Comparison of ENCODE assay signal across 25 mouse cellular contexts in the genomic region with DNA sequence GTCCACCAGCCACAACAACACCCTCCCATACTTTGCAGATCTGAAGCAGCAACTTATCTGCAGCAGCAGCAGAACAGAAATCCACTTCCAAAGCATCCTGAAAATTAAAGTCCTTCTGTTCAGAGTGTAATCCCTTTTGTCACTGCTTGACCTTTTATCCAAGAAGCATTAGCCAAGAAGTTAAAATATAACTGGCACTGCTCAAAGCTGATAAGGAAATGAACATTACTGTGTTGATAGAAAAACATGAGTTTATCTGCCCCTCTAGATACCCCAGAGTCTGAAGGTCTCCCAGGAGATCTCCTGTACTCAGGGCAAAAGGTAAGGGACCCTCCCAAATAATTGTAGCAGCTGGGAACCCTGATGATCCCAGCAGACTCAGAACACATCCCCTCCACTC. TPM values are rescaled to one million over a fixed set of nuclear protein-coding genes. Genes with fewer than 3 reads are reported as not detected.
A peak's percentile ranks its signal among the peaks of the same experiment; 100 is the strongest.
DNase-seq lines count a peak whose midpoint lies in the region; ATAC-seq and TF ChIP-seq lines count a peak whose summit lies in the region.
"Had no signal": no experiment of that assay in that cellular context is flagged by ENCODE, and none has a peak within 500 bp of the region (broad histone marks: within the 10 kb centered on the region; RNA-seq: fewer than 3 reads in every experiment).

No protein-coding gene starts in this region.

- no peaks in the 10 kb centered on the region for H3K9me3 ChIP-seq in midbrain, embryonic 14.5 days (ENCODE audit: control insufficient read depth, low read length)
- no peaks in the 10 kb centered on the region for H3K9me3 ChIP-seq in midbrain, embryonic 11.5 days (ENCODE audit: control insufficient read depth, low read length)
- no peaks in the 10 kb centered on the region for H3K9me3 ChIP-seq in intestine, embryonic 16.5 days (ENCODE audit: control insufficient read depth, low read length)
- H3K9me3 ChIP-seq: embryonic facial prominence, embryonic 13.5 days; forebrain, embryonic 12.5 days; heart, embryonic 15.5 days had no signal

- no peaks in the 10 kb centered on the region for H3K27me3 ChIP-seq in midbrain, embryonic 14.5 days (ENCODE audit: control insufficient read depth, insufficient read depth, low read length)
- no peaks in the 10 kb centered on the region for H3K27me3 ChIP-seq in midbrain, embryonic 11.5 days (ENCODE audit: control insufficient read depth, insufficient read depth, low read length)
- H3K27me3 ChIP-seq in intestine, embryonic 16.5 days (replicated peaks; ENCODE audit: control insufficient read depth, insufficient read depth, low read length), result no peaks in the 10 kb centered on the region
- H3K27me3 ChIP-seq in small intestine, adult 2 months (ENCODE audit: control insufficient read depth, insufficient read depth, low read length), result no peaks in the 10 kb centered on the region
- H3K27me3 ChIP-seq: CH12.LX; embryonic facial prominence, embryonic 13.5 days; forebrain, embryonic 12.5 days; heart, embryonic 15.5 days; Patski had no signal

- DNase-seq in midbrain, embryonic 14.5 days, result no peak
- DNase-seq in midbrain, embryonic 11.5 days (ENCODE audit: low spot score, missing footprints), result no peak
- no peak for DNase-seq in heart, adult 18-20 months
- no peak for DNase-seq in kidney, postnatal 14 days
- DNase-seq: adrenal gland, postnatal 25 days; cerebellum, adult 18-20 months; cerebellum, adult 9-11 months; cerebellum, postnatal 36 days; gastrocnemius, postnatal 10 days; heart, adult 2 months; heart, postnatal 14 days had no signal

- no peak overlapping the region for H3K4me3 ChIP-seq in midbrain, embryonic 14.5 days (replicated peaks; ENCODE audit: low read depth, low read length)
- H3K4me3 ChIP-seq in midbrain, embryonic 11.5 days (ENCODE audit: low read depth, low read length), result no peak overlapping the region
- no peak overlapping the region for H3K4me3 ChIP-seq in intestine, embryonic 16.5 days (ENCODE audit: low read length)
- no peak overlapping the region for H3K4me3 ChIP-seq in small intestine, adult 2 months (ENCODE audit: low read depth, low read length)
- H3K4me3 ChIP-seq: embryonic facial prominence, embryonic 13.5 days; forebrain, embryonic 12.5 days; heart, adult 2 months; heart, embryonic 15.5 days had no signal

- 0 out of 2 replicates have a peak, but pooled peaks have one; percentile 24 for ATAC-seq in midbrain, embryonic 14.5 days (ENCODE audit: low FRiP score, low TSS enrichment)
- ATAC-seq in midbrain, embryonic 11.5 days (ENCODE audit: low FRiP score), result no peak
- peak; percentile 94 for ATAC-seq in intestine, embryonic 16.5 days
- ATAC-seq: activated CD4-positive, CD25-positive, alpha-beta regulatory T cell, adult 4 months; forebrain, embryonic 16.5 days; Patski had no signal

- H3K9ac ChIP-seq in midbrain, embryonic 14.5 days (replicated peaks; ENCODE audit: low read length), result no peak overlapping the region
- no peak overlapping the region for H3K9ac ChIP-seq in midbrain, embryonic 11.5 days (ENCODE audit: low read length)
- H3K9ac ChIP-seq in intestine, embryonic 16.5 days (ENCODE audit: low read depth, low read length), result no peak overlapping the region
- H3K9ac ChIP-seq: embryonic facial prominence, embryonic 13.5 days; forebrain, embryonic 12.5 days; heart, embryonic 15.5 days had no signal

- TF ChIP-seq CTCF in small intestine, adult 2 months (IDR thresholded peaks at IDR 0.05; ENCODE audit: extremely low read depth, insufficient read length, insufficient replicate concordance, low read depth, low read length), result no peak

- H3K4me1 ChIP-seq in midbrain, embryonic 14.5 days (ENCODE audit: control insufficient read depth, insufficient read depth, low read length), result no peaks in the 10 kb centered on the region
- no peaks in the 10 kb centered on the region for H3K4me1 ChIP-seq in midbrain, embryonic 11.5 days (ENCODE audit: control insufficient read depth, insufficient read depth, low read length)
- H3K4me1 ChIP-seq in intestine, embryonic 16.5 days (ENCODE audit: control insufficient read depth, insufficient read depth, low read length), result no peaks in the 10 kb centered on the region
- peaks cover 3% of the 10 kb centered on the region; the same call in 1 of the 2 replicates for H3K4me1 ChIP-seq in small intestine, adult 2 months (ENCODE audit: control insufficient read depth, insufficient read depth, insufficient read length, low read length)
- H3K4me1 ChIP-seq: embryonic facial prominence, embryonic 13.5 days; forebrain, embryonic 12.5 days; heart, embryonic 15.5 days had no signal

- no peak overlapping the region for H3K4me2 ChIP-seq in midbrain, embryonic 14.5 days (ENCODE audit: low read length)
- no peak overlapping the region for H3K4me2 ChIP-seq in midbrain, embryonic 11.5 days
- H3K4me2 ChIP-seq in intestine, embryonic 16.5 days (ENCODE audit: low read depth, low read length), result no peak overlapping the region
- H3K4me2 ChIP-seq: embryonic facial prominence, embryonic 13.5 days; forebrain, embryonic 12.5 days; heart, embryonic 11.5 days; heart, embryonic 15.5 days had no signal

- H3K36me3 ChIP-seq in midbrain, embryonic 14.5 days (ENCODE audit: control insufficient read depth, insufficient read depth, low read length), result no peaks in the 10 kb centered on the region
- H3K36me3 ChIP-seq in midbrain, embryonic 11.5 days (ENCODE audit: control insufficient read depth, insufficient read depth, low read length), result no peaks in the 10 kb centered on the region
- H3K36me3 ChIP-seq in intestine, embryonic 16.5 days (ENCODE audit: control insufficient read depth, insufficient read depth, low read length), result no peaks in the 10 kb centered on the region
- H3K36me3 ChIP-seq in small intestine, adult 2 months (ENCODE audit: control insufficient read depth, insufficient read depth, low read length), result no peaks in the 10 kb centered on the region
- H3K36me3 ChIP-seq: embryonic facial prominence, embryonic 13.5 days; forebrain, embryonic 12.5 days; heart, embryonic 15.5 days had no signal

- no peak overlapping the region for H3K27ac ChIP-seq in midbrain, embryonic 14.5 days (replicated peaks; ENCODE audit: low read depth, low read length)
- no peak overlapping the region for H3K27ac ChIP-seq in midbrain, embryonic 11.5 days (ENCODE audit: low read depth, low read length)
- H3K27ac ChIP-seq in intestine, embryonic 16.5 days (ENCODE audit: low read length), result peak overlapping the region; percentile 84
- H3K27ac ChIP-seq in small intestine, adult 2 months (ENCODE audit: insufficient read depth, low read depth, low read length), result peak overlapping the region; percentile 95
- H3K27ac ChIP-seq: embryonic facial prominence, embryonic 13.5 days; forebrain, embryonic 12.5 days; heart, adult 2 months; heart, embryonic 15.5 days had no signal

- no peak for TF ChIP-seq POLR2A in small intestine, adult 2 months (IDR thresholded peaks at IDR 0.05; ENCODE audit: low read depth, low read length)

RNA-seq across cellular contexts. Expression of a gene that starts 42.8 kb away (rescaled TPM):
- polyA plus RNA-seq in midbrain, embryonic 14.5 days (2014; fragmentation: Nextera tagmentation; extraction: Ambion mirVana), result not detected in 2 replicates
- polyA plus RNA-seq in midbrain, embryonic 11.5 days (2014; fragmentation: Nextera tagmentation; extraction: Ambion mirVana), result not detected in 2 replicates
- 4.8 and 6.1 TPM in 2 replicates for polyA plus RNA-seq in intestine, embryonic 16.5 days (2015; fragmentation: Nextera tagmentation; extraction: Ambion mirVana)
- polyA plus RNA-seq in small intestine, adult 2 months (2012; rRNA removed), result 4.8 and 11.6 TPM in 2 replicates
- not detected for total RNA-seq in heart, adult 18-20 months (2021)
- total RNA-seq: adrenal gland, adult 18-20 months; adrenal gland, postnatal 25 days; CH12.LX; gastrocnemius, postnatal 10 days; gastrocnemius, postnatal 4 days; heart, adult 2 months; heart, postnatal 14 days; hematopoietic stem cell, adult 5-6 weeks had no signal
- polyA plus RNA-seq: activated CD4-positive, CD25-positive, alpha-beta regulatory T cell, adult 4 months; embryonic facial prominence, embryonic 13.5 days; forebrain, embryonic 12.5 days; forebrain, embryonic 16.5 days; frontal cortex, adult 2 months; heart, adult 2 months; heart, embryonic 11.5 days; heart, embryonic 15.5 days had no signal

RNA-seq across cellular contexts. Expression of a gene that starts 44.2 kb away (rescaled TPM):
- not detected in 2 replicates for polyA plus RNA-seq in midbrain, embryonic 14.5 days (2014; fragmentation: Nextera tagmentation; extraction: Ambion mirVana)
- polyA plus RNA-seq in midbrain, embryonic 11.5 days (2014; fragmentation: Nextera tagmentation; extraction: Ambion mirVana), result not detected in 2 replicates
- polyA plus RNA-seq in intestine, embryonic 16.5 days (2015; fragmentation: Nextera tagmentation; extraction: Ambion mirVana), result not detected in 2 replicates
- 0.90 TPM in 1 of 2 replicates, not detected in the other for polyA plus RNA-seq in small intestine, adult 2 months (2012; rRNA removed)
- not detected for total RNA-seq in heart, adult 18-20 months (2021)
- total RNA-seq: adrenal gland, adult 18-20 months; adrenal gland, postnatal 25 days; CH12.LX; gastrocnemius, postnatal 10 days; gastrocnemius, postnatal 4 days; heart, adult 2 months; heart, postnatal 14 days; hematopoietic stem cell, adult 5-6 weeks had no signal
- polyA plus RNA-seq: activated CD4-positive, CD25-positive, alpha-beta regulatory T cell, adult 4 months; embryonic facial prominence, embryonic 13.5 days; forebrain, embryonic 12.5 days; forebrain, embryonic 16.5 days; frontal cortex, adult 2 months; heart, adult 2 months; heart, embryonic 11.5 days; heart, embryonic 15.5 days had no signal

Comparison
In these comparisons a context has a peak if more than half of its experiments do, and no peak if none do; other contexts are left out.
1. H3K27ac ChIP-seq: peak in intestine, embryonic 16.5 days (single experiment) and small intestine, adult 2 months (single experiment); none in midbrain, embryonic 14.5 days (single experiment) and midbrain, embryonic 11.5 days (single experiment).